Mouse (Mus musculus) cortical plate, adult 2 months (tissue): ENCODE data around the gene C7.

Experiments used
- CTCF ChIP-seq: fragments of 200-500 bp; IDR thresholded peaks from 2 replicates; pipeline ENCODE4 v1.5.1; 2011; ENCODE audit warnings: mild to moderate bottlenecking, control low read depth, low read length; ENCODE audit not compliant: insufficient read depth; ENCODE audit errors: extremely low read depth
- POLR2A ChIP-seq: fragments of 200-500 bp; IDR thresholded peaks from 2 replicates; pipeline ENCODE4 v1.6.1; 2011; ENCODE audit warnings: mild to moderate bottlenecking, low read length, control low read depth; ENCODE audit not compliant: insufficient read depth; ENCODE audit errors: extremely low read depth

- no peak for TF ChIP-seq CTCF
- TF ChIP-seq POLR2A = no peak
Measured at GRCm38 (mm10) chr15:5009644-5010107, 53.9 kb downstream of the C7 start.
